Mouse (Mus musculus): ENCODE data around the gene Hs6st3.

GRCm38 (mm10) chr14:119892922-119893321 lies 754.8 kb downstream of the Hs6st3 start:
- no peak for TF ChIP-seq IRF4 (IDR thresholded peaks at IDR 0.05; ENCODE audit: low read depth, low read length)
- TF ChIP-seq MAX (IDR thresholded peaks at IDR 0.05; ENCODE audit: low read length), result no peak
- no peak for TF ChIP-seq MAZ (IDR thresholded peaks at IDR 0.05; ENCODE audit: low read depth, low read length)
- no peak for TF ChIP-seq POLR2A (IDR thresholded peaks at IDR 0.05; ENCODE audit: low read depth, low read length)
- TF ChIP-seq E2F4 (IDR thresholded peaks at IDR 0.05; ENCODE audit: insufficient replicate concordance, low read depth, low read length), result no peak
- no peak for TF ChIP-seq NELFE (IDR thresholded peaks at IDR 0.05; ENCODE audit: low read depth, low read length)
- no peak for TF ChIP-seq MAFK (IDR thresholded peaks at IDR 0.05; ENCODE audit: insufficient replicate concordance, low read length)
- no peak for TF ChIP-seq EP300 (IDR thresholded peaks at IDR 0.05; ENCODE audit: low read length)
- no peak for TF ChIP-seq CHD1 (IDR thresholded peaks at IDR 0.05; ENCODE audit: low read depth, low read length)
- no peak for TF ChIP-seq ELF1 (IDR thresholded peaks at IDR 0.05; ENCODE audit: low read depth, low read length)
